ENCODE assay signal across 8 mouse cellular contexts in the genomic region with DNA sequence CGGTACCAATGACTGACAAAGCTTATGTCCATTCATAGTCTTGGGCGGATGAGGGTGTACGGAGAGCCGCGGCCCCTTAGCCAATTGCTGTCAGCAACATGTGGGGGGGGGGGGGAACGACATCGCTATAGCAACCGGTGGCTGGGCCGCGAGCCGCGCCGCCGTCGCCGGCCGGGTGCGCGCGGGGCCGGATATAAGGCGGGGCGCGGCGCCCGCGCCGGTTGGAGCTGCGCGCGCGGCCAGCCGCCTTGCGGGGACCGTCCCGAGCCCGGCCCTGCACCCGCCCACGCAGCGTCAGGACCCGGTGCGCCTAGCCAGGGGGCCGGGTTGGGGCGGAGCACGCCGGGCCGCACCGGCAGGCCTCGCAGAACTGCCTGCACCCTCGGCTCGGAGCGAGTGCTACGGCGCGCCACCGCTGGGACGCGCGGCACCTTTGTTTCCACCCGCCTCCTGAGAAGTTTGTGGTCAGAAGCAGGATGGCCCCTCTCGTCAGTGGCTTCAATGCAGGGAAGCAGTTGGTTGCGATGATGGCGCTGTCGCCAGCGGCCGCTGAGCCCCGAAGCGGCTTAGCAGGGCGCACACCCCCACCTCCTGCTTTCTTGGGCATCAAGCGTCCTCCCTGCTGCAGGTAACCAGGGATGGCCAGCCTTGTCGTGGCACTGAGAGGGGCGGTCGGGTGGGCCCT.
DNase-seq lines count a peak whose midpoint lies in the region; ATAC-seq and TF ChIP-seq lines count a peak whose summit lies in the region.

No protein-coding gene starts in this region.

- peaks cover 7% of the 10 kb centered on the region for H3K36me3 ChIP-seq in forebrain, embryonic 10.5 days (replicated peaks)
- no peaks in the 10 kb centered on the region for H3K36me3 ChIP-seq in hindbrain, embryonic 13.5 days
- H3K36me3 ChIP-seq in midbrain, postnatal 0 days (ENCODE audit: insufficient read depth, low read length) = no peaks in the 10 kb centered on the region

- peaks cover 98% of the 10 kb centered on the region for H3K4me1 ChIP-seq in forebrain, embryonic 10.5 days
- H3K4me1 ChIP-seq in hindbrain, embryonic 13.5 days (replicated peaks) = peaks cover 79% of the 10 kb centered on the region
- peaks cover 16% of the 10 kb centered on the region; the same call in 1 of the 2 replicates for H3K4me1 ChIP-seq in midbrain, postnatal 0 days (ENCODE audit: insufficient read depth, low read length)

- H3K9me3 ChIP-seq in forebrain, embryonic 10.5 days = no peaks in the 10 kb centered on the region
- H3K9me3 ChIP-seq in hindbrain, embryonic 13.5 days = no peaks in the 10 kb centered on the region
- H3K9me3 ChIP-seq in midbrain, postnatal 0 days (ENCODE audit: low read length) = no peaks in the 10 kb centered on the region

- DNase-seq in thymus, postnatal 14 days = peak; percentile 15
- DNase-seq in thymus, adult 18-20 months = no peak
- DNase-seq in forebrain, embryonic 10.5 days (ENCODE audit: extremely low spot score, low spot score) = peak; percentile 85
- peak; percentile 14 for DNase-seq in liver
- DNase-seq in midbrain, postnatal 0 days (ENCODE audit: low spot score) = peak; percentile 79
- DNase-seq in cerebellum, adult 9-10 months = no peak
- DNase-seq in spleen, postnatal 14 days (ENCODE audit: low spot score in 2 of 2) = no peak

- H3K4me2 ChIP-seq in hindbrain, embryonic 13.5 days = peak overlapping the region; percentile 83
- H3K4me2 ChIP-seq in midbrain, postnatal 0 days (ENCODE audit: low read depth, low read length, poor library complexity, severe bottlenecking) = peak overlapping the region; percentile 88

- peaks cover 97% of the 10 kb centered on the region for H3K27me3 ChIP-seq in forebrain, embryonic 10.5 days (ENCODE audit: poor library complexity, severe bottlenecking)
- peaks cover 61% of the 10 kb centered on the region for H3K27me3 ChIP-seq in hindbrain, embryonic 13.5 days
- no peaks in the 10 kb centered on the region for H3K27me3 ChIP-seq in midbrain, postnatal 0 days (ENCODE audit: insufficient read depth, low read length)

- peak overlapping the region; percentile 92 for H3K9ac ChIP-seq in hindbrain, embryonic 13.5 days
- peak overlapping the region; percentile 92 for H3K9ac ChIP-seq in midbrain, postnatal 0 days (replicated peaks; ENCODE audit: low read length, poor library complexity, severe bottlenecking)

- 0% methylated on average over 73 of the region's 73 CpGs for WGBS in forebrain, embryonic 10.5 days
- WGBS in hindbrain, embryonic 13.5 days = under 1% methylated on average over 52 of the region's 73 CpGs
- WGBS in midbrain, postnatal 0 days = under 1% methylated on average over 71 of the region's 73 CpGs

- peak overlapping the region; percentile 96 for H3K27ac ChIP-seq in forebrain, embryonic 10.5 days
- H3K27ac ChIP-seq in hindbrain, embryonic 13.5 days = peak overlapping the region; percentile 92
- H3K27ac ChIP-seq in midbrain, postnatal 0 days (ENCODE audit: low read depth, low read length) = peak overlapping the region; percentile 98

- ATAC-seq in hindbrain, embryonic 13.5 days (ENCODE audit: low FRiP score) = peak; percentile 67
- peak; percentile 85 for ATAC-seq in midbrain, postnatal 0 days (ENCODE audit: low FRiP score)

- peak; percentile 23; the same call in 1 of the 2 replicates for TF ChIP-seq CTCF in midbrain, postnatal 0 days (IDR thresholded peaks at IDR 0.05)

- H3K4me3 ChIP-seq in forebrain, embryonic 10.5 days = peak overlapping the region; percentile 86
- peak overlapping the region; percentile 70 for H3K4me3 ChIP-seq in hindbrain, embryonic 13.5 days
- peak overlapping the region; percentile 74 for H3K4me3 ChIP-seq in midbrain, postnatal 0 days (ENCODE audit: low read depth, low read length)

Comparison
In these comparisons a context has a peak if more than half of its experiments do, and no peak if none do; other contexts are left out.
1. DNase-seq: peak in thymus, postnatal 14 days (single experiment), forebrain, embryonic 10.5 days (single experiment), liver (single experiment) and midbrain, postnatal 0 days (single experiment); none in thymus, adult 18-20 months (0 of 2), cerebellum, adult 9-10 months (single experiment) and spleen, postnatal 14 days (0 of 2).
2. Peak in every context shown above with its lines, with median percentiles within 50 percentile points of each other: H3K27ac ChIP-seq and H3K4me3 ChIP-seq.